Mouse (Mus musculus): ENCODE results near the gene Cd151.

GRCm38 (mm10) chr7:141428701-141429100, 38.5 kb upstream of the Cd151 start:
- no peak for TF ChIP-seq CTCF (IDR thresholded peaks at IDR 0.05; ENCODE audit: insufficient read depth, low read depth, low read length)
- no peak for TF ChIP-seq POLR2A (IDR thresholded peaks at IDR 0.05; ENCODE audit: insufficient read depth, low read depth, low read length)

All from olfactory bulb, adult 2 months (tissue).